Mouse (Mus musculus) testis, adult 2 months (tissue): Measurements from ENCODE around the gene Gm20388. TPM values are rescaled to one million over a fixed set of nuclear protein-coding genes. Genes with fewer than 3 reads are reported as not detected.

Experiments used
- H3K27ac ChIP-seq: fragments of 200-500 bp; 2 replicates; pipeline ENCODE4 v1.5.1; 2012; ENCODE audit warnings: low read depth, low read length; ENCODE audit not compliant: control insufficient read depth, insufficient read depth
- H3K27me3 ChIP-seq: fragments of 200-500 bp; 2 replicates; pipeline ENCODE4 v1.6.1; 2012; ENCODE audit warnings: mild to moderate bottlenecking, low read length, moderate library complexity; ENCODE audit not compliant: control insufficient read depth, insufficient read depth
- H3K36me3 ChIP-seq: fragments of 200-500 bp; 2 replicates; pipeline ENCODE4 v1.6.1; 2012; ENCODE audit warnings: mild to moderate bottlenecking, low read length; ENCODE audit not compliant: control insufficient read depth, insufficient read depth
- H3K4me1 ChIP-seq: fragments of 200-500 bp; 2 replicates; pipeline ENCODE4 v1.6.1; 2012; ENCODE audit warnings: low read length; ENCODE audit not compliant: control insufficient read depth, insufficient read depth
- H3K4me3 ChIP-seq: fragments of 200-500 bp; 2 replicates; pipeline ENCODE4 v1.5.1; 2012; ENCODE audit warnings: low read depth, mild to moderate bottlenecking, low read length, moderate library complexity, mixed read lengths; ENCODE audit not compliant: control insufficient read depth
- CTCF ChIP-seq: fragments of 200-500 bp; IDR thresholded peaks from 2 replicates; pipeline ENCODE4 v1.5.1; 2012; ENCODE audit warnings: low read depth, mild to moderate bottlenecking, inconsistent platforms, low read length, moderate library complexity; ENCODE audit not compliant: control insufficient read depth, insufficient read depth, insufficient replicate concordance
- POLR2A ChIP-seq: fragments of 200-500 bp; IDR thresholded peaks from 2 replicates; pipeline ENCODE4 v1.6.1; 2012; ENCODE audit warnings: low read depth, mild to moderate bottlenecking, inconsistent platforms, low read length, moderate library complexity; ENCODE audit not compliant: control insufficient read depth
- polyA plus RNA-seq: library from polyadenylated mRNA; depleted of rRNA; stranded (reverse); fragments of >200 nt; gene quantifications from 2 replicates; pipeline ENCODE4 v1.2.3, GENCODE M21; 2012

The Gm20388 gene
- polyA plus RNA-seq, 1 experiment = 5.6 TPM

- no peaks in the 10 kb centered on the region for H3K27me3 ChIP-seq
- H3K27ac ChIP-seq = no peak overlapping the region
- no peak overlapping the region for H3K4me3 ChIP-seq
- H3K4me1 ChIP-seq = peaks cover 5% of the 10 kb centered on the region
- H3K36me3 ChIP-seq = no peaks in the 10 kb centered on the region
- no peak for TF ChIP-seq POLR2A
- no peak for TF ChIP-seq CTCF
Measured at GRCm38 (mm10) chr8:122586171-122586570, 2675.5 kb downstream of the Gm20388 start.

GRCm38 (mm10) chr8:122586749-122587148 lies 2676.1 kb downstream of the Gm20388 start:
- Histone ChIP-seq H3K4me1 (peaks cover 5% of the 10 kb centered on the region), H3K27me3 (no peaks in the 10 kb centered on the region), H3K27ac (no peak overlapping the region), H3K36me3 (no peaks in the 10 kb centered on the region), H3K4me3 (no peak overlapping the region)
- TF ChIP-seq POLR2A (no peak), CTCF (no peak)

- H3K27me3 ChIP-seq = no peaks in the 10 kb centered on the region
- no peaks in the 10 kb centered on the region for H3K36me3 ChIP-seq
- no peak overlapping the region for H3K4me3 ChIP-seq
- TF ChIP-seq POLR2A = no peak
- no peak for TF ChIP-seq CTCF
- H3K4me1 ChIP-seq = no peaks in the 10 kb centered on the region
- no peak overlapping the region for H3K27ac ChIP-seq
Measured at GRCm38 (mm10) chr8:122593240-122593639, 2682.6 kb downstream of the Gm20388 start.

DNA sequence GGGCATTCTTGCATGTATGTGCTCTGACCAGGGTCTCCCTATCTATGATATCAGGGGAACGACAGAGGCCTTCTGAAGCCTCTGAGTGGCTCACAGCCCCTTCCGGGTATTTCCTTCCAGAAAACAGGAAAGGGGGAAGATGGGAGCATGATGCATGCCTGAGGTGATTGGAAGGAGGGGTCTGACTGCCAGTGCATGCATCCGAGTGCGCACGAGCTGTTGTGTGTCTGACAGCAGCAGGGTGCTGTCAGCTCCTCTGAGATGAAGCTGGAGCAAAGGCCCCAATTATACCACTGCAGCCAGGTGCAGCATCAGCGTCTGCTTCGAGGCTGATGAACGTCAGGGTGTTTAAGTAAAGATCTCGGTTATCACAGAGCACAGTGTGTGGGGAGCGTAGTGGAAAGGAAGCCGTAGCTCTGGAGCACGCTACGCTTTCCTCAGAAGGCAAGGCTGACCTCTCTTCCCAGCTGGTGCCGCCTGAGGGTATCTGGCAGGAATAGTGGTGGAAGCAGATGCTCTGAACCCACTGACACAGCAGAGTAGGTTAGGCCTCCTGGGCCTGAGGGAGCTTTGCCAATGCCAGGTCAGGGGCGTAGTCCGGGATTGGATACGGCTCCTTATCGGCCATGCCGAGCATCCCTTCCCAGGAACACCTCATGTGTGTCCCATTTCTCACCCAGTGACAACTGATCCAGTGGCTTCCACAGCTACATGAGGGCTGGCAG lies 2683.3 kb downstream of the Gm20388 start:
- Histone ChIP-seq H3K4me1 (no peaks in the 10 kb centered on the region), H3K4me3 (no peak overlapping the region), H3K27ac (no peak overlapping the region), H3K27me3 (no peaks in the 10 kb centered on the region), H3K36me3 (no peaks in the 10 kb centered on the region)
- TF ChIP-seq POLR2A (no peak), CTCF (no peak)

DNA sequence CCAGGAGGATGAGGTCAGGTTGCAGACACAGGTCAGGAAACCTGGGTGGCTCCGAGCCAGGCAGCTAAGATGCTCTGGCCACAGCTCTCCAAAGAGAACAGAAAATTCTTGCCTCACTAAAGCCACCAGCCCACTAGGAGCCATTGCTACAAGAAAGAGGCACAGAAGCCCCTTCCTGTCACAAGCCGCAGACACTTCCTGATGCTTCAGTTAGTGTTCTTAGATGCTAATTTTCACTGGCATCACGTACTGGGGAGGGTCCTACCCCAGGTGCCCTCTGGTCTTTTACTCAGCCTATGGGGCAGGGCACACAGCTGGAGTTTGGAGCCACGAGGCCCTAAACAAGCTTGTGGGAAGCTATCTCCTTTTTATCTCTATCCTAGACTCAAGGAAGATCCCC lies 2685.4 kb downstream of the Gm20388 start:
- H3K27me3 ChIP-seq = no peaks in the 10 kb centered on the region
- H3K36me3 ChIP-seq = no peaks in the 10 kb centered on the region
- no peak overlapping the region for H3K4me3 ChIP-seq
- no peaks in the 10 kb centered on the region for H3K4me1 ChIP-seq
- H3K27ac ChIP-seq = no peak overlapping the region
- TF ChIP-seq CTCF = no peak
- no peak for TF ChIP-seq POLR2A

- Histone ChIP-seq H3K4me3 (no peak overlapping the region), H3K4me1 (no peaks in the 10 kb centered on the region), H3K36me3 (no peaks in the 10 kb centered on the region), H3K27ac (no peak overlapping the region), H3K27me3 (no peaks in the 10 kb centered on the region)
- no peak for TF ChIP-seq CTCF
- no peak for TF ChIP-seq POLR2A
Measured at GRCm38 (mm10) chr8:122600666-122601065, 2690.0 kb downstream of the Gm20388 start.

- Histone ChIP-seq H3K4me3 (no peak overlapping the region), H3K36me3 (no peaks in the 10 kb centered on the region), H3K27me3 (no peaks in the 10 kb centered on the region), H3K4me1 (no peaks in the 10 kb centered on the region; the same call in 1 of the 2 replicates), H3K27ac (no peak overlapping the region)
- TF ChIP-seq CTCF (no peak), POLR2A (no peak)
Measured at GRCm38 (mm10) chr8:122604640-122605039, 2694.0 kb downstream of the Gm20388 start.

DNA sequence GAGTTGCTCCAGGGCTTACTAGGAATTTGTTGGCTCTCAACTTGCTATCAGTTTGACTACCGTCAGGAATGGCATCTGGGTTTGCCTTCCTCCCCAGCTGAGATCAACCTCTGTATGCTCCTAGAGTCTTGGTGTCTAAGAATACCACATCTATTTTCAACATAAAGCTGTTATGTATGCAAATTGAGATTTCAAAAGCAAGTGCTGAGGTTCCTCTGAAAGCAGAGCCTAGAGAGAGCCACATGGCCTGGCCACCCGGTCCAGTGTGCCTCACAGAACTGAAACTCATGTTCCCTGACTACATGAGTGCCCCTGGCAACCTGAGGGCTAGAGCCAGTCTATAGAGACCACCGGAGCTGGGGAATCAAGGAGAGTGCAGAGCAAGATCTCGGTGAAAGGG lies 2694.7 kb downstream of the Gm20388 start:
- no peak overlapping the region for H3K4me3 ChIP-seq
- no peak for TF ChIP-seq POLR2A
- TF ChIP-seq CTCF = no peak
- H3K27ac ChIP-seq = no peak overlapping the region
- H3K36me3 ChIP-seq = no peaks in the 10 kb centered on the region
- no peaks in the 10 kb centered on the region; the same call in 1 of the 2 replicates for H3K4me1 ChIP-seq
- no peaks in the 10 kb centered on the region for H3K27me3 ChIP-seq
